Mouse (Mus musculus) midbrain, embryonic 13.5 days (tissue): ENCODE results near the gene Crtc3. TPM values are rescaled to one million over a fixed set of nuclear protein-coding genes. Genes with fewer than 3 reads are reported as not detected.

Experiments
- ATAC-seq: fragments of 200-750 bp; cut with Nextera tagmentation; 2 replicates; pipeline ENCODE4 v1.8.0; 2017; ENCODE audit warnings: mild to moderate bottlenecking, moderate TSS enrichment, moderate library complexity
- H3K27ac ChIP-seq: fragments of 300-500 bp; sonication (generic); 2 replicates; pipeline ENCODE4 v1.5.1; 2015; ENCODE audit warnings: inconsistent platforms, mild to moderate bottlenecking, moderate library complexity
- H3K27me3 ChIP-seq: fragments of 300-500 bp; sonication (generic); 2 replicates; pipeline ENCODE4 v1.6.1; 2015; ENCODE audit warnings: mild to moderate bottlenecking, inconsistent platforms
- H3K36me3 ChIP-seq: fragments of 300-500 bp; sonication (generic); 2 replicates; pipeline ENCODE4 v1.6.1; 2015; ENCODE audit warnings: mild to moderate bottlenecking, inconsistent platforms
- H3K4me1 ChIP-seq: fragments of 300-500 bp; sonication (generic); replicated peaks from 2 replicates; pipeline ENCODE4 v1.6.1; 2015; ENCODE audit warnings: inconsistent platforms
- H3K4me2 ChIP-seq: fragments of 300-500 bp; sonication (generic); replicated peaks from 2 replicates; pipeline ENCODE4 v1.6.1; 2015; ENCODE audit warnings: moderate library complexity, mild to moderate bottlenecking, inconsistent platforms
- H3K4me3 ChIP-seq: fragments of 300-500 bp; sonication (generic); replicated peaks from 2 replicates; pipeline ENCODE4 v1.5.1; 2015; ENCODE audit warnings: mild to moderate bottlenecking, inconsistent platforms
- H3K9ac ChIP-seq: fragments of 300-500 bp; sonication (generic); replicated peaks from 2 replicates; pipeline ENCODE4 v1.6.1; 2015; ENCODE audit warnings: mild to moderate bottlenecking, inconsistent platforms
- H3K9me3 ChIP-seq: fragments of 300-500 bp; sonication (generic); 2 replicates; pipeline ENCODE4 v1.6.1; 2016; ENCODE audit warnings: mild to moderate bottlenecking, inconsistent platforms
- WGBS: fragments of 180-500 bp; shearing (Covaris S2); methylation state at CpG from one replicate; pipeline ENCODE4 v1.1.7; 2015; 5-methylcytosine and 5-hydroxymethylcytosine counted together
- polyA plus RNA-seq: library from polyadenylated mRNA; unstranded; fragments of >200 nt; fragmentation: Nextera tagmentation; extraction: Ambion mirVana; gene quantifications from 2 replicates; pipeline ENCODE4 v1.2.1, GENCODE M21; 2015

The Crtc3 gene
- polyA plus RNA-seq, 1 experiment from 2014 or later = 12.4 TPM

- H3K4me2 ChIP-seq = no peak overlapping the region
- peaks cover 22% of the 10 kb centered on the region for H3K4me1 ChIP-seq
- WGBS = 84% methylated on average over 17 of the region's 17 CpGs
- no peaks in the 10 kb centered on the region for H3K27me3 ChIP-seq
- no peak overlapping the region for H3K27ac ChIP-seq
- no peaks in the 10 kb centered on the region for H3K9me3 ChIP-seq
- H3K36me3 ChIP-seq = no peaks in the 10 kb centered on the region
- no peak overlapping the region for H3K4me3 ChIP-seq
- no peak overlapping the region for H3K9ac ChIP-seq
- no peak for ATAC-seq
Measured at GRCm38 (mm10) chr7:80636288-80636952, 52.3 kb downstream of the Crtc3 start.

- no peak for ATAC-seq
- no peaks in the 10 kb centered on the region for H3K36me3 ChIP-seq
- no peaks in the 10 kb centered on the region for H3K27me3 ChIP-seq
- H3K4me2 ChIP-seq = no peak overlapping the region
- WGBS = 82% methylated on average over 5 of the region's 5 CpGs
- peaks cover 22% of the 10 kb centered on the region; the same call in 1 of the 2 replicates for H3K4me1 ChIP-seq
- H3K9ac ChIP-seq = no peak overlapping the region
- no peaks in the 10 kb centered on the region for H3K9me3 ChIP-seq
- no peak overlapping the region for H3K4me3 ChIP-seq
- no peak overlapping the region for H3K27ac ChIP-seq
Measured at GRCm38 (mm10) chr7:80635866-80636265, 52.8 kb downstream of the Crtc3 start.

- Histone ChIP-seq H3K4me3 (no peak overlapping the region), H3K4me1 (peaks cover 19% of the 10 kb centered on the region; the same call in 1 of the 2 replicates), H3K27me3 (no peaks in the 10 kb centered on the region), H3K36me3 (no peaks in the 10 kb centered on the region), H3K9ac (no peak overlapping the region), H3K9me3 (no peaks in the 10 kb centered on the region), H3K27ac (0 out of 2 replicates have a peak overlapping the region, but pooled peaks have one; percentile 4), H3K4me2 (no peak overlapping the region)
- no peak for ATAC-seq
- 77% methylated on average over 9 of the region's 9 CpGs for WGBS
Measured at GRCm38 (mm10) chr7:80634741-80635140, 53.9 kb downstream of the Crtc3 start.

GRCm38 (mm10) chr7:80633635-80634034 is 55.0 kb downstream of the Crtc3 start:
- 92% methylated on average over 2 of the region's 2 CpGs for WGBS
- no peak for ATAC-seq
- Histone ChIP-seq H3K9me3 (no peaks in the 10 kb centered on the region), H3K27me3 (no peaks in the 10 kb centered on the region), H3K4me1 (peaks cover 19% of the 10 kb centered on the region; the same call in 1 of the 2 replicates), H3K4me3 (no peak overlapping the region), H3K27ac (no peak overlapping the region), H3K36me3 (0 out of 2 replicates have a peak, but pooled peaks cover 2% of the 10 kb centered on the region), H3K4me2 (no peak overlapping the region), H3K9ac (no peak overlapping the region)

GRCm38 (mm10) chr7:80631993-80632392 is 56.7 kb downstream of the Crtc3 start:
- peaks cover 6% of the 10 kb centered on the region; the same call in 1 of the 2 replicates for H3K36me3 ChIP-seq
- no peak overlapping the region for H3K4me3 ChIP-seq
- peaks cover 19% of the 10 kb centered on the region; the same call in 1 of the 2 replicates for H3K4me1 ChIP-seq
- H3K27ac ChIP-seq = no peak overlapping the region
- ATAC-seq = no peak
- H3K9ac ChIP-seq = no peak overlapping the region
- WGBS = 74% methylated on average over 6 of the region's 6 CpGs
- no peaks in the 10 kb centered on the region for H3K9me3 ChIP-seq
- no peak overlapping the region for H3K4me2 ChIP-seq
- H3K27me3 ChIP-seq = no peaks in the 10 kb centered on the region

GRCm38 (mm10) chr7:80631405-80631804 is 57.3 kb downstream of the Crtc3 start:
- no peaks in the 10 kb centered on the region for H3K9me3 ChIP-seq
- H3K9ac ChIP-seq = 0 out of 2 replicates have a peak overlapping the region, but pooled peaks have one; percentile 37
- H3K4me3 ChIP-seq = no peak overlapping the region
- 75% methylated on average over 3 of the region's 3 CpGs for WGBS
- no peak overlapping the region for H3K4me2 ChIP-seq
- H3K4me1 ChIP-seq = peaks cover 19% of the 10 kb centered on the region; the same call in 1 of the 2 replicates
- no peaks in the 10 kb centered on the region for H3K27me3 ChIP-seq
- H3K36me3 ChIP-seq = peaks cover 6% of the 10 kb centered on the region; the same call in 1 of the 2 replicates
- no peak overlapping the region for H3K27ac ChIP-seq
- no peak for ATAC-seq

GRCm38 (mm10) chr7:80629369-80629768 is 59.3 kb downstream of the Crtc3 start:
- WGBS = 90% methylated on average over 12 of the region's 12 CpGs
- no peak for ATAC-seq
- H3K9me3 ChIP-seq = no peaks in the 10 kb centered on the region
- no peak overlapping the region for H3K9ac ChIP-seq
- no peak overlapping the region for H3K4me2 ChIP-seq
- no peak overlapping the region for H3K27ac ChIP-seq
- H3K4me3 ChIP-seq = no peak overlapping the region
- H3K4me1 ChIP-seq = peaks cover 7% of the 10 kb centered on the region; the same call in 1 of the 2 replicates
- H3K27me3 ChIP-seq = no peaks in the 10 kb centered on the region
- peaks cover 6% of the 10 kb centered on the region; the same call in 1 of the 2 replicates for H3K36me3 ChIP-seq

GRCm38 (mm10) chr7:80628708-80629183 is 59.9 kb downstream of the Crtc3 start:
- Histone ChIP-seq H3K4me2 (no peak overlapping the region), H3K36me3 (peaks cover 8% of the 10 kb centered on the region; the same call in 1 of the 2 replicates), H3K27me3 (no peaks in the 10 kb centered on the region), H3K27ac (no peak overlapping the region), H3K4me3 (no peak overlapping the region), H3K9ac (0 out of 2 replicates have a peak overlapping the region, but pooled peaks have one; percentile 10), H3K4me1 (peaks cover 7% of the 10 kb centered on the region; the same call in 1 of the 2 replicates), H3K9me3 (no peaks in the 10 kb centered on the region)
- 67% methylated on average over 8 of the region's 8 CpGs for whole genome bisulfite sequencing
- ATAC-seq = no peak

GRCm38 (mm10) chr7:80626943-80627342 is 61.7 kb downstream of the Crtc3 start:
- Histone ChIP-seq H3K4me1 (peaks cover 7% of the 10 kb centered on the region; the same call in 1 of the 2 replicates), H3K27me3 (no peaks in the 10 kb centered on the region), H3K9ac (no peak overlapping the region), H3K9me3 (no peaks in the 10 kb centered on the region), H3K4me3 (no peak overlapping the region), H3K4me2 (no peak overlapping the region), H3K27ac (no peak overlapping the region), H3K36me3 (peaks cover 8% of the 10 kb centered on the region; the same call in 1 of the 2 replicates)
- 87% methylated on average over 5 of the region's 5 CpGs for WGBS
- ATAC-seq = no peak

GRCm38 (mm10) chr7:80625841-80626240 is 62.8 kb downstream of the Crtc3 start:
- WGBS = 88% methylated on average over 7 of the region's 7 CpGs
- Histone ChIP-seq H3K36me3 (peaks cover 8% of the 10 kb centered on the region; the same call in 1 of the 2 replicates), H3K4me1 (no peaks in the 10 kb centered on the region), H3K27me3 (no peaks in the 10 kb centered on the region), H3K4me3 (no peak overlapping the region), H3K27ac (no peak overlapping the region), H3K4me2 (no peak overlapping the region), H3K9ac (no peak overlapping the region), H3K9me3 (no peaks in the 10 kb centered on the region)
- ATAC-seq = no peak

- no peaks in the 10 kb centered on the region for H3K4me1 ChIP-seq
- no peak for ATAC-seq
- WGBS = 99% methylated on average over 5 of the region's 5 CpGs
- H3K9me3 ChIP-seq = no peaks in the 10 kb centered on the region
- no peak overlapping the region for H3K4me3 ChIP-seq
- H3K27me3 ChIP-seq = no peaks in the 10 kb centered on the region
- peaks cover 3% of the 10 kb centered on the region; the same call in 1 of the 2 replicates for H3K36me3 ChIP-seq
- H3K9ac ChIP-seq = no peak overlapping the region
- no peak overlapping the region for H3K4me2 ChIP-seq
- no peak overlapping the region for H3K27ac ChIP-seq
Measured at GRCm38 (mm10) chr7:80623276-80623675, 65.4 kb downstream of the Crtc3 start.

- H3K9ac ChIP-seq = no peak overlapping the region
- no peak overlapping the region for H3K4me3 ChIP-seq
- H3K4me2 ChIP-seq = no peak overlapping the region
- no peak for ATAC-seq
- no peak overlapping the region for H3K27ac ChIP-seq
- H3K36me3 ChIP-seq = peaks cover 5% of the 10 kb centered on the region
- H3K27me3 ChIP-seq = no peaks in the 10 kb centered on the region
- no peaks in the 10 kb centered on the region for H3K4me1 ChIP-seq
- H3K9me3 ChIP-seq = no peaks in the 10 kb centered on the region
- 86% methylated on average over 9 of the region's 9 CpGs for WGBS
Measured at GRCm38 (mm10) chr7:80616096-80616495, 72.6 kb downstream of the Crtc3 start.
